8 mouse cellular contexts compared by ENCODE assay signal in the genomic region with DNA sequence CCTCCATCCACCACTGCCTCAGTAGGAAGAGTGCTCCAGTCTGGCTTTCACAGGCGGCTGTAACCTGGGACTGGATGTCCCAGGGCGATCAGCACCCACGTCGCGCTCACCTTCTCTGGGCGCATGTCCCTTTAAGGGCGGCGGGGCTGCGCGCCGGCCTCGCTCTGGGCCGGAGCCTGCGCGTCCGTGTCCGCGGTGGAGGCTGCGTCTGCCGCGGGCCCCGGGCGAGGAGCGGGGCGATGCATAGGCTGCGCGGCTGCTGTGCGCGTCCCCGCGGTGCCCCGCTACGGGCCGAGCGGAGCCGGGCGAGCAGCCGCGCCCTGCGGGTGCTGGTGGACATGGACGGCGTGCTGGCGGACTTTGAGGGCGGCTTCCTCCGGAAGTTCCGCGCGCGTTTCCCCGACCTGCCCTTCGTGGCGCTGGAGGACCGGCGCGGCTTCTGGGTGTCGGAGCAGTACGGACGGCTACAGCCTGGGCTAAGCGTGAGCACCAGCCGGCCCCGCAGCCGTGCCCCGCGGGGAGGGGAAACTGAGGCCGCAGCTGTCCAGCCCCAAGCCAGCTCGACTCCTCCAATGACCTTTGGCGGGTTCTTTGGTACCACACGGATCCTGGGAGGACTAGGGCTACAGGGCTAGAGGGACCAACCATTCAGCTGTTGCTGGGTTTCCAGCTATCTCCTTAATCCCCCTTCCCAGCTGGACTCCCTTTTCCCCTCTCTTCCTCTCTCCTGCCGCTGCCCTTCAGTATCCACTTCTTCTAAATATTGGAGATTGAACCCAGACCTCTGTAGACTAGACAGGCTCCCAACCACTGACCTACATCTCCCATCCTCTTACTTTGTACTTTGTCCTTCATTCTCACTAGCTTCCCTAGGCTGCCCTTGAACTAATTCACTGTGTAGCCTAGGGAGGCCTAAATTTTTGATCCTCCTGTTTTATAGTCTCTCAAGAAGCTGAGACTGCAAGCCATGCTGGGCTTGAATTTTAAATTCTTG. TPM values are rescaled to one million over a fixed set of nuclear protein-coding genes. Genes with fewer than 3 reads are reported as not detected.
DNase-seq lines count a peak whose midpoint lies in the region; ATAC-seq lines count a peak whose summit lies in the region.

No protein-coding gene starts in this region.

- under 1% methylated on average over 61 of the region's 69 CpGs for WGBS in hindbrain, embryonic 11.5 days

- H3K4me3 ChIP-seq in hindbrain, embryonic 11.5 days (ENCODE audit: low read depth, low read length), result peak overlapping the region; percentile 80

- peak overlapping the region; percentile 89 for H3K27ac ChIP-seq in hindbrain, embryonic 11.5 days (ENCODE audit: low read depth, low read length)

- ATAC-seq in hindbrain, embryonic 11.5 days (ENCODE audit: low FRiP score), result peak; percentile 87

- no peaks in the 10 kb centered on the region for H3K4me1 ChIP-seq in hindbrain, embryonic 11.5 days (replicated peaks; ENCODE audit: control insufficient read depth, insufficient read depth, low read length)

- H3K4me2 ChIP-seq in hindbrain, embryonic 11.5 days (replicated peaks; ENCODE audit: low read depth, low read length), result peak overlapping the region; percentile 74

- no peaks in the 10 kb centered on the region for H3K36me3 ChIP-seq in hindbrain, embryonic 11.5 days (ENCODE audit: control insufficient read depth, insufficient read depth, low read length)

- H3K9ac ChIP-seq in hindbrain, embryonic 11.5 days (ENCODE audit: low read depth, low read length), result peak overlapping the region; percentile 90

- no peaks in the 10 kb centered on the region for H3K27me3 ChIP-seq in hindbrain, embryonic 11.5 days (ENCODE audit: control insufficient read depth, insufficient read depth, low read length)

- H3K9me3 ChIP-seq in hindbrain, embryonic 11.5 days (ENCODE audit: control insufficient read depth, low read length), result no peaks in the 10 kb centered on the region

- peak; percentile 77 for DNase-seq in Muller cell, postnatal 12 days (ENCODE audit: inconsistent ontology term)
- DNase-seq in cerebellum, adult 9-10 months, result peak; percentile 75
- DNase-seq in frontal cortex, adult 2 months (ENCODE audit: extremely low spot score in 1 of 2, low spot score in 1 of 2), result peak; percentile 31 to 81
- DNase-seq in hindbrain, embryonic 11.5 days (ENCODE audit: low spot score), result peak; percentile 80
- DNase-seq in layer of hippocampus, postnatal 25 days (ENCODE audit: extremely low spot score in 1 of 2, low spot score in 1 of 2), result peak; percentile 61 to 68
- peak; percentile 79 for DNase-seq in lung, postnatal 25 days (ENCODE audit: low spot score)
- DNase-seq in retina, adult 2 months (ENCODE audit: low read depth, low spot score), result peak; percentile 61
- DNase-seq in thymus, postnatal 36 days, result peak; percentile 69 to 70

RNA-seq across cellular contexts. Expression of a gene that starts 8.6 kb away (rescaled TPM):
- 51.9 and 56.2 TPM in 2 replicates for polyA plus RNA-seq in frontal cortex, adult 2 months (2012; rRNA removed)
- polyA plus RNA-seq in hindbrain, embryonic 11.5 days (2014; fragmentation: Nextera tagmentation; extraction: Ambion mirVana), result 246 and 254 TPM in 2 replicates
- total RNA-seq in layer of hippocampus, postnatal 25 days (2021), result 10 to 100 TPM; 73.7 to 74.6 TPM

RNA-seq across cellular contexts. Expression of a gene that starts 8.9 kb away (rescaled TPM):
- 64.9 and 67.0 TPM in 2 replicates for polyA plus RNA-seq in frontal cortex, adult 2 months (2012; rRNA removed)
- 37.8 and 42.6 TPM in 2 replicates for polyA plus RNA-seq in hindbrain, embryonic 11.5 days (2014; fragmentation: Nextera tagmentation; extraction: Ambion mirVana)
- 10 to 100 TPM; 59.8 to 63.3 TPM for total RNA-seq in layer of hippocampus, postnatal 25 days (2021)

RNA-seq across cellular contexts. Expression of a gene that starts 38.4 kb away (rescaled TPM):
- 51.5 and 55.8 TPM in 2 replicates for polyA plus RNA-seq in frontal cortex, adult 2 months (2012; rRNA removed)
- polyA plus RNA-seq in hindbrain, embryonic 11.5 days (2014; fragmentation: Nextera tagmentation; extraction: Ambion mirVana), result 25.9 and 26.4 TPM in 2 replicates
- total RNA-seq in layer of hippocampus, postnatal 25 days (2021), result 10 to 100 TPM; 44.8 to 47.1 TPM

Comparison
In these comparisons a context has a peak if more than half of its experiments do, and no peak if none do; other contexts are left out.
1. Peak in every context shown above with its lines: DNase-seq, ATAC-seq, H3K4me3 ChIP-seq and H3K27ac ChIP-seq.